Mouse (Mus musculus) bone marrow, adult 2 months (tissue): ENCODE measurements around the gene Plgrkt.

Experiments used
- CTCF ChIP-seq: fragments of 200-500 bp; IDR thresholded peaks from 2 replicates; pipeline ENCODE4 v1.5.1; 2011; ENCODE audit warnings: low read length, control low read depth; ENCODE audit not compliant: control insufficient read depth, insufficient read depth
- POLR2A ChIP-seq: fragments of 200-500 bp; IDR thresholded peaks from 2 replicates; pipeline ENCODE4 v1.6.1; 2011; ENCODE audit warnings: low read depth, mild to moderate bottlenecking, control low read depth, low read length, borderline replicate concordance; ENCODE audit not compliant: control insufficient read depth

DNA sequence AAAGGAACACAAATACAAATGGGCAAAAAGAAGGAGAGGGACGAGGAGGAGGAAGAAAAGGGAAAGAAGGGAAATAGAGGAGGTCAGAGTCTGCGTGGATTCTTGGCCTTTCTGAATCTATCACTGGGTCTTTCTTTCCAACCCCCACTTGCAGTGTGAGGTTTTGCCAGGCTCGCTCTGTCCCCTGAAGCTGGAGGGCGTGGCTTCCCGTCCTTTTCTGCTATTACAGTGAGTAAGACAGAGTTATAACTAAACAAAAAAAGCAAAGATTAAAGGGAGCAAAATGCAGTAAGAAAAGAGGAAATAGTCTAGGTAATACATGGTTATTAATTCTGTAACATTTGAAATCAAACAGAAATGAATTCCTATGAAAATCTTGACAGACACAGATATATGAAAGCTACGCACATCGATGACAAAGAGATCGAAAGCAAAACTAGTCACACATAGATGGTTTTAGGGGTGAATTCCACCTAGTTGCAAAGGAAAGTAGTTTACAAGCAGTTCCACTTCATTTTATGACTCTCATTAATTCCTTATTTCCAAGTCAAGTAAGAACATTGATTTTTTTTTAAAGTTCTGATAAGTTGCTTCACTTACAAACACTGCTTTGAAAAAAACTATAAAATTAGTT, 43.7 kb downstream of the Plgrkt start:
- no peak for TF ChIP-seq POLR2A
- no peak for TF ChIP-seq CTCF
